Mouse (Mus musculus): Measurements from ENCODE around the gene Mark2.

DNA sequence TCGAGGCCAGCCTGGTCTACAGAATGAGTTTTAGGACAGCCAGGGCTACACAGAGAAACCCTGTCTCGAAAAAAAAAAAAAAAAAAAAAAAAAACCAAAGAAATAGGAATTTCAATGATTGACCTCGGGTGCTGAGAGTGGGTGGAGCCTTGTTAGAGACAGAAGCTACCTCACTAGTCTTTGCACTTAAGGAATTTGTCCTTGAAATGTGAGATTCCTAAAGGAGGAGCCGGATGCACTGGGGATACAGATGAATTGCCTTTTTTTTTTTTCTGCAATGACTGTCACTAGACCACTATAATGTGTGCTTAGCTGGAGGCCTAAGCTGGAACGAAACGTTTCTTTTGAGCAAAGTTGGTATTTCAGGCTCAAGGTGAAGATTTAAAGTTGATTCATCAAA, 46.8 kb upstream of the Mark2 start:
- TF ChIP-seq CTCF (conservative IDR thresholded peaks at IDR 0.05; ENCODE audit: low read length) = no peak
- TF ChIP-seq POU5F1 (IDR thresholded peaks at IDR 0.05; ENCODE audit: borderline replicate concordance, low read length) = no peak

Measured in E14TG2a.4 (cell line).